Mouse (Mus musculus) spleen, adult 2 months (tissue): ENCODE data around the gene Styk1.

Experiments used
- CTCF ChIP-seq: fragments of 200-500 bp; IDR thresholded peaks from 2 replicates; pipeline ENCODE4 v1.5.1; 2011; ENCODE audit warnings: mild to moderate bottlenecking, inconsistent platforms; ENCODE audit not compliant: insufficient read depth, insufficient read length, insufficient replicate concordance; ENCODE audit errors: extremely low read depth
- POLR2A ChIP-seq: fragments of 200-500 bp; IDR thresholded peaks from 2 replicates; pipeline ENCODE4 v1.6.1; 2011; ENCODE audit warnings: low read depth, low read length, inconsistent platforms

GRCm38 (mm10) chr6:131354913-131355312 lies 1.5 kb upstream of the Styk1 start:
- no peak for TF ChIP-seq CTCF
- no peak for TF ChIP-seq POLR2A
